Mouse (Mus musculus): Measurements from ENCODE around the gene Chfr.
"Not testable (repeated sequence)": the region's sequence is repeated elsewhere in the genome, so short reads cannot be mapped to it uniquely, and the experiment has no call there.

The Chfr gene

GRCm38 (mm10) chr5:110108305-110108628 lies 27.4 kb upstream of the Chfr start:
- DNase-seq (ENCODE audit: low spot score in 2 of 2): no peak

- peak; percentile 83 to 84 for DNase-seq (ENCODE audit: low spot score in 2 of 2)
Observed at GRCm38 (mm10) chr5:110109991-110110441, 25.6 kb upstream of the Chfr start, which contains the start of gene Zfp605. Zfp605 (plus strand) TSS chr5:110110092.

- DNase-seq (ENCODE audit: low spot score in 2 of 2): not testable (repeated sequence)
Observed at GRCm38 (mm10) chr5:110122380-110122779, 13.3 kb upstream of the Chfr start.

DNA sequence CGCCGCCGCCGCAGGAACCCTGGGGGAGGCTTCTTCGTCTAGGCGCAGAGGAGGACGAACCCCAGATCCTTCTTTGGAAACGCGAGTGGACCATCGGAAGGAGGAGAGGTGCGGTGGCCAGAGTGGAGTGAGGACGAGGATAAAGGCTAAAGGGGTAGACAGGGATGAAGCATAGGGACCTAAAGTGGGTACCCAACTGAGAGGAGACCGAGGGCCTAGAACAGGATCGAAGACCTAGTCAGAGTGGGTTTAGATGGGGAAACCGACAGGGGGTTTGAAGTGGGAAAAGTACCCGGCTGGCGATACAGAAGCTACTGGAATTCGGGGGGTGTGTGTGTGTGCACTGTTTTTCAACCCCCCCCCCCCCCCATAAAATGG lies 434 bp downstream of the Chfr start:
- no peak for DNase-seq (ENCODE audit: low spot score in 2 of 2)

- no peak for DNase-seq (ENCODE audit: low spot score in 2 of 2)
Observed at GRCm38 (mm10) chr5:110137816-110138215, 2.2 kb downstream of the Chfr start.

GRCm38 (mm10) chr5:110139325-110139724 lies 3.7 kb downstream of the Chfr start:
- no peak for DNase-seq (ENCODE audit: low spot score in 2 of 2)

DNA sequence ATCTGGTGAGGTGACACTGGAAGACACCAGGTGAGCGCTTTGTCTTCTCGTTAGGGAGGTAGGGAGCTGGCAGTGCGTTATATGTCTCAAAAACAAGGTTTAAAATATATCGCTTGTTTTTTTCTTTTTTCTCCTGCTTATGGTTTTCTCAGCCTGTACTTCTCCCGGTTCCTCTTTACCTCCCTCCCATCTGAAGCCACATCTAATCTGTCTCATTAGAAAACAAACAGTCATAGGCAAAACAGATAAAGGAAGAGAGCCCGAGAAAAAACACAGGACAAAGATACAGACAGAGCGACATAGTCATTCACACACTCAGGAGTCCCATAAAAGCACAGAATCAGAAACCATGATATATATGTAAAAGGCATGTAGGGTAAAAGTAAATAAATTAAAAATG lies 4.8 kb downstream of the Chfr start:
- DNase-seq (ENCODE audit: low spot score in 2 of 2): no peak

DNA sequence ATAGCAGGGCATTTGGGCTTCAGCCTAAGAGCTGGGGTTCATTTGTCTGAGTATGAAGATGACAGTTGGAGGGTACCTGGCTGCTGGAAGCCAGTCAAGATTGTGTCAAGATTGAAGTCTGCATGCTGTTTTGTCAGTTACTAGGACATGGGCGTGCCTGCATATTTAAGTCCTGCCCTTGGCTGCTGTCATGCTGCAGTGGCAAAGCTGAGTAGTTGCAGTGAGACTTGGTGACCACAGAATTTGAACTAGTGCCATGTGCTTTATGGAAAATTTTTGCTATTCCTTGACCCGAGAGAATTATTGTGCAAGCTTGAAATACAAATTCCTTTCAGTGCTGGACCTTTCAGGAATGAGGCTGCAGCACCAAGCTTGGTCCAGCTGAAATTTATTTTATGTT lies 6.7 kb downstream of the Chfr start:
- no peak for DNase-seq (ENCODE audit: low spot score in 2 of 2)

- peak in 1 of 2 experiments; percentile 11 for DNase-seq (ENCODE audit: low spot score in 2 of 2)
Observed at GRCm38 (mm10) chr5:110143007-110143406, 7.4 kb downstream of the Chfr start.

DNA sequence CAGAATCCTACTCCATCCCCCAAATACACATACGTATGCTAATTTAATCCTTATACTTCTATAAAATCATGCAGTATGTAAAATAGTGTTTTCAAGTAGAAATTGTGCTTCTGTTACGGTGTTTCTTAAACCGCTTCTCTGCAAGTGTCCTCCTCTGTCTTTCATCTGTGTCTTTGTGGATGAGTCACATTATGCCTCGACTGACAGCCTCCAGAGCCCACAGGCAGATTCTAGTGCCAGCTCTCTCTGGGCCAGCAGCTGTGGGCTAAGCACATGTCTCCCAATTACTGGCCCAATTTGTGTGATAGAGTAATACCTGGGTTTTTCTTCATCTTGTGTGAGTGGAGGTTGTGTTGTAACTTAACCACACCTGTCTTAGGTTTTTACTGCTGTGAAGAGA lies 33.7 kb downstream of the Chfr start:
- DNase-seq (ENCODE audit: low spot score in 2 of 2): no peak

DNA sequence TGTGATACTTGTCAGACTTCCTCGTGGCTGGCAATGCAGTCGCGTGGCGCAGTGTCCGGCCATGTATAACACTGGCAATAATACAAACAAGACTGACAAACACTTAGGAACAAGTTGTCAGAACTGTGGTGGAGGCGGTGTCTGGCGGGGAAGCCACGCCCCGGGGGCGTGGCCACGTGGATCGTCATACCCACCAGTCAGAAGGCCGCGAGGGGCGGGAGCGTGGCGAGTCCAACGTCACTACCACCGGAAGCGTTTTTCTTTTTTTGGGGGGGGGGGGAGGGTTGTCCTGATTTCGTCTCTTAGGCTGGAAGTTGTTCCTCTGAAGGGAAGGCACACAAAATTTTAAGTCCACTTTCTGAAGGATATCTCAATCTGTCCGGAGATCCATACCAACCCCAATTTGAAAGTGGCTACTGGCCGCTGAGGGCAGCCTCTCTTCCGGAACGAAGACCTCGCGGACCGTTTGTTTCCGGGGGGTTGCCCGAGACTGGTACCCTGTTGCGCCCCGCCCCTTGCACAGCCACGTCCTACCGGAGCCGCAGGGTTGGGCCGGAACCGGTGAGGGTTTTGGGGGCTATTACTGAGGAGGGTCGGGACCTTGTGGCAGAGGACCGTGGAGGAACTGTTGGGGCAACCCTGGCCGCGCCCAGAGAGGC lies 40.8 kb downstream of the Chfr start, which contains the start of gene Golga3:
TSS of gene Golga3 (plus strand) at position 340 of the 659 bp plus-strand sequence.
- peak; percentile 86 to 91 for DNase-seq (ENCODE audit: low spot score in 2 of 2)

- no peak for DNase-seq (ENCODE audit: low spot score in 2 of 2)
Observed at GRCm38 (mm10) chr5:110177021-110177420, 41.4 kb downstream of the Chfr start.

DNA sequence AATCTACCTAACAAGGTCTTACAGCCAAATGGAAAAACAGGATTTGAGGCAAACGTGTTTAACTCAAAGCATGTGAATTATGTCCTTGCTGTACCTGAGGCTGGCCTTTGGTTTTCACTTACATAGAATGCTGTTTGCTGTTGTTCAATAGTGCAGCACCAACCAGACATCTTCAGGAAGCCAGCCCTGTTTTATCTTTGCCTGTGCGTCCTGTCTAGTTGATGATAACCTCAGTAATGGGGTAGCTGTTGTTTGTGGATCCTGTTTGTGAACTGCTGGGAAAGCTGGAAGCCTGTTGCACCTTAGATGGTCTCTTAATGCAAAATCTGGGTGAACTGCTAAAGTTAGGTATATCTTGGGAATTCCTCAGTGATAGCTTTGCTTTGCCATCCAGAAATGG lies 43.0 kb downstream of the Chfr start:
- no peak for DNase-seq (ENCODE audit: low spot score in 2 of 2)

DNA sequence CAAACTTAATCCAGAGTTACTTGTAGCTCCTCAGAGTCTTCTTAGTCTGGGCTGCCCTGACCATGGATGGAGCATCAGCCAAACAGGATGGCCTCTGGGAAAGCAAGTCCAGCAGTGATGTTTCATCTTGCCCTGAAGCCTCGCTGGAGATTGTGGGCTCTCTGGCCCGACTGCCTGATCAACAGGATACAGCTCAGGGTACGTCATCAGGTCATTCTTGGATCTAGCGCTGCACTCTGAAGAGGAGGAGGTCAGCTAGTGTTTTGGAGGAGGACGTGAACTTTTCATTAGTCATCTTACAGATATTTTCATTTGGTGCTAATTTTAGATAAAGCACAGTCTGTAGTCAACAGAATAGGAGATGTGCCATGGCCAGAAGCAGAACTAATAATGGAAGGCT lies 46.1 kb downstream of the Chfr start:
- no peak for DNase-seq (ENCODE audit: low spot score in 2 of 2)

DNA sequence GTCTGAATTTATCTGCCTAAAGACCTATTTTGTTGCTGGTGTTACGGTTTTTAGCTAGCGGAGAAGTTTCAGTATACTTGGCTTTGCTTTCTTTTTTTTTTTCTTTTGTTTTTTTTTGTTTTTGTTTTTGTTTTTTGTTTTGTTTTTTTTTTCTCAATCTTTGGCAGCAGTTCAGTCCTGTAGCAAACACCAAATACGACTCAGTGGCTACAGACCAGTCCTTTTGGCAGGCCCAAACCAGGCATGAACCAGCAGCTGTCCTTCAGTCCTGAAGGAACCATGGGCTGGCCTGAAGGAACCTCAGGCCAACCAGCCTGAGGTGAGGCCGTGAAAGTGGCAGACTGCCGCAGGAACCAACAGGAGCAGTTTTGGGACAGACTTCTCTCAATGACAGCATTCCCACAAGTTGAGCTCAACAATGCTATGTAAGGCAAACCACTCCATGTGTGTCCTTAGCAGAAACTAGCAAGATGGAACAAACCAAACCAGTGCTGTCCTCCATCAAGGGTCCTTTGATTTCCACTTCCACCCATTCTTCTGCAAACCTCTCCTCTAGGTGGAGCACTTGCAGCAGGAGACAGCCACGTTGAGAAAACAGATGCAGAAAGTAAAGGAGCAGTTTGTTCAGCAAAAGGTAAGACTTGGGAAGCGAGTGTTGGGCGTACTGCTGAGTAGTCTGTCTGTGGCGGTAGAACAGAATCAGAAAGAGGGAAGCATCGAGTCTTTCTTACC lies 67.7 kb downstream of the Chfr start:
- DNase-seq (ENCODE audit: low spot score in 2 of 2): peak in 1 of 2 experiments; percentile 27

- peak in 1 of 2 experiments; percentile 7 for DNase-seq (ENCODE audit: low spot score in 2 of 2)
Observed at GRCm38 (mm10) chr5:110204777-110205176, 69.1 kb downstream of the Chfr start.

GRCm38 (mm10) chr5:110211312-110211711 lies 75.7 kb downstream of the Chfr start:
- no peak for DNase-seq (ENCODE audit: low spot score in 2 of 2)

- no peak for DNase-seq (ENCODE audit: low spot score in 2 of 2)
Observed at GRCm38 (mm10) chr5:110216780-110217179, 81.1 kb downstream of the Chfr start.

- DNase-seq (ENCODE audit: low spot score in 2 of 2): no peak
Observed at GRCm38 (mm10) chr5:110220331-110220730, 84.7 kb downstream of the Chfr start.
